Mouse (Mus musculus): Measurements from ENCODE around the gene Trim33. TPM values are rescaled to one million over a fixed set of nuclear protein-coding genes. Genes with fewer than 3 reads are reported as not detected.

Trim33 gene
- 18.1 and 18.5 TPM in 2 replicates for polyA plus RNA-seq (2012; rRNA removed)

DNA sequence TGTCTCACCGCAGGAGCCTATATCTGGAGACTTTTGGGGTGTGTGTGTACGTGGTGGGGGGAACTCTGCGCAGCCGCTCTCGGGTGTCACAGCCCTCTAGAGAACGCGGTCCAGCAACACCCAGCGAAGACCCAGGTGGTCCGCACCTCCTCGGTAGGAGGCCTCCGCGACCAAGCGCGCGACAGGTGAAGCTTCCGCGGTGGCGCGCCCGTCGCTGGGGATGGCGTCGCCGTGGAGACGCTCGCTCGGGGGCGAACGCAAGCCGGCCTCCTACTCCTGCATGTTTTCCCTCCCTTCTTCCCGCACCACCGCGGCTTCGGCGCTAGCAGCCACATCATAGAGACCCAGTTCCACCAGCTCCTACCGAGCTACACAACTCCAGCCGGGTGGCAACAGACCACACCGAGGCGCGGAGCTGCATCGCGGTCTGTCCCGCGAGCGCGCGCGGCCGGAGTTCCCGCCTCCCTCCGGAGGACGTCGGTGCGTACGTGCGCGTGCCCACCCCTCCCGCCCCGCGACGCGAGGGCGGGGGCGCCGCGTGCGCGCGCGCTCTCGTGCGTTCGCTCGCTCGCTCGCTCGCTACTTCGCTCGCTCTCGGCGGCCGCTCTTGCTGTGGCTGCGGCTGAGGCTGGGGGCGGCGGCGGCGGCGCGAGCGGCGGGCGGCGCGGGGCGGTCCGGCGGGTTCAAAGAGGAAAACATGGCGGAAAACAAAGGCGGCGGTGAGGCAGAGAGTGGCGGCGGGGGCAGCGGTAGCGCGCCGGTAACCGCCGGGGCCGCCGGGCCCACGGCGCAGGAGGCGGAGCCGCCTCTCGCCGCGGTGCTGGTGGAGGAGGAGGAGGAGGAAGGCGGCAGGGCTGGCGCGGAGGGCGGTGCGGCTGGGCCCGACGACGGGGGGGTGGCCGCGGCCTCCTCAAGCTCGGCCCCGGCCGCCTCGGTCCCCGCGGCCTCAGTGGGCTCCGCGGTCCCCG, at the start of gene Trim33:
Gene Trim33, plus strand, starts transcription at position 112 of the 968 bp plus-strand sequence.
- no peaks in the 10 kb centered on the region for H3K4me1 ChIP-seq (ENCODE audit: control insufficient read depth, insufficient read depth, low read length)
- H3K4me3 ChIP-seq (replicated peaks; ENCODE audit: insufficient read depth, low read depth, low read length): peak within 1 kb of the TSS; percentile 91
- no peaks in the 10 kb centered on the region for H3K27me3 ChIP-seq (ENCODE audit: control insufficient read depth, insufficient read depth, low read length)
- 1% methylated on average over 129 of the region's 136 CpGs for WGBS
- H3K27ac ChIP-seq (ENCODE audit: insufficient read depth, low read length): peak within 1 kb of the TSS; percentile 84
- TF ChIP-seq POLR2A (IDR thresholded peaks at IDR 0.05; ENCODE audit: borderline replicate concordance, insufficient read depth, low read length) (peak; percentile 98), CTCF (IDR thresholded peaks at IDR 0.05; ENCODE audit: borderline replicate concordance, insufficient read depth, low read depth, low read length) (no peak)
- DNase-seq: peak; percentile 90 to 93

DNA sequence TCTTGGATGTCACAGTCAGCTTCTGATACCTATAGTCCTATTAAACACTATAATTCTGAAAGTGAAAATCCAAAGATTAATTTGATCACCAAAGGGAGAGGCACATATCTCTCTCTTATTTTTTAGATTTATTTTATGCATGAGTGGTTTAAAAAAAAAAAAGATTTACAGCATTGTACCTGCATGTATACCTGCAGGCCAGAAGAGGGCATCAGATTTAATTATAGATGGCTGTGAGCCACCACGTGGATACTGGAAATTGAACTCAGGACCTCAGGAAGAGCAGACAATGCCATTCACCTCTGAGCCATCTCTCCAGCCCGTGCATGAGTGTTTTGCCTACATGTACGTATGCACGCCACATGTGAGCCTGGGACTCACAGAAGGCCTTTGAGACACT, 46.7 kb upstream of the Trim33 start:
- no peaks in the 10 kb centered on the region for H3K4me1 ChIP-seq (ENCODE audit: control insufficient read depth, insufficient read depth, low read length)
- no peak overlapping the region for H3K27ac ChIP-seq (ENCODE audit: insufficient read depth, low read length)
- H3K27me3 ChIP-seq (ENCODE audit: control insufficient read depth, insufficient read depth, low read length): no peaks in the 10 kb centered on the region
- no peak for DNase-seq
- no peak for TF ChIP-seq CTCF (IDR thresholded peaks at IDR 0.05; ENCODE audit: borderline replicate concordance, insufficient read depth, low read depth, low read length)
- H3K4me3 ChIP-seq (replicated peaks; ENCODE audit: insufficient read depth, low read depth, low read length): no peak overlapping the region
- 81% methylated on average over 4 of the region's 4 CpGs for WGBS

DNA sequence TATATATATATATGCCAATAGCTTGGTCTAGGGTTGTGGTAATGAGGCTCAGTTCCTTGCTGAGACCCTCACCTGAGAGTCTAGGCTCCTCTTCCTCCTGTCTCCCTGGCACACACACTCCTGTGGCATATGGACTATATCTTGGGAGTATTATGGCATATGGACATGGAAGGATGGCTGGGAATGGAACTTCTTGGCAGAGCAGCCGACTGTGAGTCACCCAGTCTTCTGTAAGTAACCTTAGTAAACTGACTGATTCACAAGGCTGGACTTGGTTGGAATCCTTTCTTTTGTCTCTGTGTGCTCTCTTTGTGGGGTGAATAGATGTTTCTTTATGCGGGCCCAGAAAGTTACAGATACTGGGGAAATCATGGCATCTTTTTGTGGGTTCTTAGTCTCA, 37.6 kb upstream of the Trim33 start:
- Histone ChIP-seq H3K4me3 (replicated peaks; ENCODE audit: insufficient read depth, low read depth, low read length) (no peak overlapping the region), H3K27me3 (ENCODE audit: control insufficient read depth, insufficient read depth, low read length) (no peaks in the 10 kb centered on the region), H3K4me1 (ENCODE audit: control insufficient read depth, insufficient read depth, low read length) (no peaks in the 10 kb centered on the region), H3K27ac (ENCODE audit: insufficient read depth, low read length) (no peak overlapping the region)
- 57% methylated on average over 2 of the region's 2 CpGs for WGBS
- TF ChIP-seq CTCF (IDR thresholded peaks at IDR 0.05; ENCODE audit: borderline replicate concordance, insufficient read depth, low read depth, low read length): no peak
- TF ChIP-seq POLR2A (IDR thresholded peaks at IDR 0.05; ENCODE audit: borderline replicate concordance, insufficient read depth, low read length): no peak
- peak; percentile 14 to 40 for DNase-seq

DNA sequence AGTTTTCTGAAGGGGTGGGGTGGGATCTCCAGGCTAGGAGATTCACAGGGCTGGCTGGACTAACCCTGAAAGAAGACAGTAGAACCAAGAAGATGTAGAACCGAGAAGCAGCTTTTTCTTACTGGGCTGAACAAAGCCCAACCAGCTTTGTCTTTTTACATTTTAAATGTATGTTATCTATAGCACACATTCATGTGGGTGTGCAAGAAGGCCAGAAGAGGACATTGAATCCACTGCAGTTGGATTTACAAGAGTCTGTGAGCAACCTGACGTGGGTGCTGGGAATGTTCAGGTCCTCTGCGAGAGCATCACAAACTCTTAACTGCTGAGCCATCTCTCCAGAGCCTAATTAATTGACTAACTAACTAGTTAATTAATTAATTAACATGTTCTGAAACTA, 36.9 kb upstream of the Trim33 start:
- 98% methylated on average over 3 of the region's 3 CpGs for WGBS
- no peak overlapping the region for H3K27ac ChIP-seq (ENCODE audit: insufficient read depth, low read length)

DNA sequence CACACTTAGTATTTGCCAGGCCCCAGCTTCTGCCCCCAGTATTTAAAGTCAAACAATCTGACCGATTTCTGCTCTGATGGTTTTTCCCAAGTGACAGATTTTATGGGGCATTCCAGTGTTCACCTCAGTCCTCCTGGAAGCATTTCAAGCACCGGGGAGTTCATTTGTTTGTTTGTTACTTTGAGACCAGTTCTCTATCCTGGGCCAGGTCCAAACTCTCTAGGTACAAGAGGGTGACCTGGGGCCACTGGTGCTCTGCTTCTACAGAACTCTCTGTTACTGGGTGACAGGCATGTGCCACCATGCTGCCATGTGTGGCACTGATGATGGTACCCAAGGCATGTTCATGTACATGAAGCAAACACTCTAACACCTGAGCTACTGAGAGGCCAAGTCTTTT, 35.6 kb upstream of the Trim33 start:
- WGBS: 66% methylated on average over 2 of the region's 2 CpGs
- H3K27me3 ChIP-seq (ENCODE audit: control insufficient read depth, insufficient read depth, low read length): no peaks in the 10 kb centered on the region

More for the DNA sequence above, 36.9 kb upstream of the Trim33 start:
- DNase-seq: no peak
- Histone ChIP-seq H3K4me3 (replicated peaks; ENCODE audit: insufficient read depth, low read depth, low read length) (no peak overlapping the region), H3K4me1 (ENCODE audit: control insufficient read depth, insufficient read depth, low read length) (no peaks in the 10 kb centered on the region), H3K27me3 (ENCODE audit: control insufficient read depth, insufficient read depth, low read length) (no peaks in the 10 kb centered on the region)
- TF ChIP-seq CTCF (IDR thresholded peaks at IDR 0.05; ENCODE audit: borderline replicate concordance, insufficient read depth, low read depth, low read length) (no peak), POLR2A (IDR thresholded peaks at IDR 0.05; ENCODE audit: borderline replicate concordance, insufficient read depth, low read length) (no peak)

DNA sequence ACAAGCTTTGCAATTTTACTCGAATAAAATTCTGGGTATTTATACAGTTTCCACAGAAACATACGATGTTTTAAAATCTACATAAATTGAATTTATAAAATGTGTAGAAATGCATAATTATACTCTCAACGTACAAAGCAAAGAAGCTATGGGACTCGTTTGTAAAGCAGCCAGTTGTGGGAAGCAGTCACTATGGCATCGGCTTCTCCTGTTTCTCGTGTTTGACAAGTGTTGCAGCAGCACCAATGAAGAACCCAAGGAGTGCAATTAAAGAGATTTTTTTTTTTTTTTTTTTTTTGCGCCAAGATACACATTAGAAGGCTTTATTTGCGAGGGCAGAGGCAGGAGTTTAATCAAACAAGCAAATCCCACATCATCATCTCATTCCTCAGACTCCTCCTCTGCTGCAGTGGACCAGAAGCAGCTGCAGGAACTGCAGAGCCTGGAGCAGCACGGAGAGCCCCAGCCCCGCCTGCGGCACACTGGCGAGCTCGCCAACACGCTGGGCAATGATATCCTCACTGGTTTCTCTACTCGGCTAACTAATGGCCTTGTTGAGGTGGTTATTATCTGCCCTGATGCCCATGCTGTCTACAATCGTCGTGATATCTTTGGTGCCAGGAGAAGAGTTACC, 32.3 kb upstream of the Trim33 start:
- TF ChIP-seq POLR2A (IDR thresholded peaks at IDR 0.05; ENCODE audit: borderline replicate concordance, insufficient read depth, low read length): no peak
- no peak for TF ChIP-seq CTCF (IDR thresholded peaks at IDR 0.05; ENCODE audit: borderline replicate concordance, insufficient read depth, low read depth, low read length)
- no peak for DNase-seq
- Histone ChIP-seq H3K27ac (ENCODE audit: insufficient read depth, low read length) (no peak overlapping the region), H3K4me1 (ENCODE audit: control insufficient read depth, insufficient read depth, low read length) (no peaks in the 10 kb centered on the region), H3K4me3 (replicated peaks; ENCODE audit: insufficient read depth, low read depth, low read length) (no peak overlapping the region), H3K27me3 (ENCODE audit: control insufficient read depth, insufficient read depth, low read length) (no peaks in the 10 kb centered on the region)
- 35% methylated on average over 17 of the region's 17 CpGs for WGBS

More for the DNA sequence above, 35.6 kb upstream of the Trim33 start:
- H3K4me1 ChIP-seq (ENCODE audit: control insufficient read depth, insufficient read depth, low read length): no peaks in the 10 kb centered on the region
- no peak overlapping the region for H3K4me3 ChIP-seq (replicated peaks; ENCODE audit: insufficient read depth, low read depth, low read length)
- no peak overlapping the region for H3K27ac ChIP-seq (ENCODE audit: insufficient read depth, low read length)
- DNase-seq: no peak
- TF ChIP-seq CTCF (IDR thresholded peaks at IDR 0.05; ENCODE audit: borderline replicate concordance, insufficient read depth, low read depth, low read length): no peak
- no peak for TF ChIP-seq POLR2A (IDR thresholded peaks at IDR 0.05; ENCODE audit: borderline replicate concordance, insufficient read depth, low read length)

DNA sequence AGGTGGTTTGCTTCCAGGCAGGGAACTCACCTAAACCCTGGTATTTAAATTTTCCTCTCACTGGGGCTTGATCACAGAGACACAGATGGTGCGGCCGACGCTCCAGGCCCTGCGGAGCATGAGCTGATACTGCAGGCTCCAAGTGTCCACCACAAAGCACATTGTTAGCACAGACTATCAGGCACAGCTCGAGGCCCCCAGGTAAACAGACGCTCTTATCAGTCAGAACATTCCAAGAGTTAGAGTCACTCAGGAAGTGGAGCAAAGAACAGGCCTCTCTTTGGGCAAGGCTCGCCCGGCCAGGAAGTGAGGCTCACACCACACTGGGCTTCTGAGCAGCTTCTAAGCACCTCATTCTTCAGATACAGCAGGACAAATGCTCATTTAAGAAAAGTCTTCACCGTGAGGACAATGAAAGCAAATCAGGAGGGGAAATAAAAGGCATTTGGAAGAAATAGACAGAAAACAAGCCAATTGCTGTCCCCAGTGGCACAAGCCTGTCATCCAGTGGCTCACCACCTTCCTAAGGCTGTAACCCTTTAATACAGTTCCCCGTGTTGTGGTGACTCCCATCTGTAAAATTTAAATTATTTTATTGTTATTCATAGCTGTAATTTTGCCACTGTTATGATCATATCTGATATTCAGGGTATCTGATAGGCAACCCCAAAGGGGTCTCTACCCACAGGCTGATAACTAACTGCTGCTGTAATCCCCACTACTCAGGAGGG, 22.8 kb upstream of the Trim33 start:
- TF ChIP-seq POLR2A (IDR thresholded peaks at IDR 0.05; ENCODE audit: borderline replicate concordance, insufficient read depth, low read length) (no peak), CTCF (IDR thresholded peaks at IDR 0.05; ENCODE audit: borderline replicate concordance, insufficient read depth, low read depth, low read length) (no peak)
- Histone ChIP-seq H3K4me3 (replicated peaks; ENCODE audit: insufficient read depth, low read depth, low read length) (no peak overlapping the region), H3K4me1 (ENCODE audit: control insufficient read depth, insufficient read depth, low read length) (no peaks in the 10 kb centered on the region), H3K27me3 (ENCODE audit: control insufficient read depth, insufficient read depth, low read length) (no peaks in the 10 kb centered on the region), H3K27ac (ENCODE audit: insufficient read depth, low read length) (no peak overlapping the region)
- no peak for DNase-seq
- 52% methylated on average over 10 of the region's 10 CpGs for WGBS
